18 mouse cellular contexts compared by ENCODE assay signal in genomic region chr15:31248882-31249281, GRCm38 (mm10). TPM values are rescaled to one million over a fixed set of nuclear protein-coding genes. Genes with fewer than 3 reads are reported as not detected.
DNase-seq lines count a peak whose midpoint lies in the region; ATAC-seq and TF ChIP-seq lines count a peak whose summit lies in the region.
"Had no signal": no experiment of that assay in that cellular context is flagged by ENCODE, and none has a peak within 500 bp of the region (broad histone marks: within the 10 kb centered on the region; RNA-seq: fewer than 3 reads in every experiment).

No protein-coding gene starts in this region.

- H3K9ac ChIP-seq in CH12.LX (ENCODE audit: insufficient read depth, low read depth) (0 out of 2 replicates have a peak overlapping the region, but pooled peaks have one; percentile 1), MEL (ENCODE audit: control insufficient read depth, low read depth, low read length, poor library complexity, severe bottlenecking) (no peak overlapping the region)
- H3K9ac ChIP-seq in embryonic facial prominence, embryonic 14.5 days (ENCODE audit: low read depth, low read length), result no peak overlapping the region
- H3K9ac ChIP-seq in limb, embryonic 14.5 days (ENCODE audit: low read depth, low read length, severe bottlenecking), result no peak overlapping the region; the same call in 1 of the 2 replicates
- H3K9ac ChIP-seq: forebrain, embryonic 13.5 days had no signal

- no peaks in the 10 kb centered on the region for H3K9me3 ChIP-seq in CH12.LX (replicated peaks; ENCODE audit: low read length)
- no peaks in the 10 kb centered on the region for H3K9me3 ChIP-seq in MEL (replicated peaks; ENCODE audit: insufficient read depth, low read length)
- no peaks in the 10 kb centered on the region for H3K9me3 ChIP-seq in embryonic facial prominence, embryonic 14.5 days (ENCODE audit: control insufficient read depth, low read length)
- no peaks in the 10 kb centered on the region for H3K9me3 ChIP-seq in limb, embryonic 14.5 days (ENCODE audit: control insufficient read depth, low read length)
- H3K9me3 ChIP-seq: forebrain, embryonic 13.5 days had no signal

- TF ChIP-seq POLR2A in CH12.LX (IDR thresholded peaks at IDR 0.05; ENCODE audit: low read depth, low read length) (no peak), MEL (IDR thresholded peaks at IDR 0.05; ENCODE audit: control insufficient read depth in 1 of 2, insufficient read depth in 1 of 2, low read depth in 1 of 2, low read length in 2 of 2, poor library complexity in 1 of 2) (no peak)
- TF ChIP-seq POLR2A in limb, embryonic 14.5 days (IDR thresholded peaks at IDR 0.05; ENCODE audit: borderline replicate concordance, extremely low read depth, insufficient read depth, insufficient read length), result no peak

- H3K79me2 ChIP-seq in CH12.LX (replicated peaks; ENCODE audit: control insufficient read depth, extremely low read depth, insufficient read depth, poor library complexity, severe bottlenecking) (no peaks in the 10 kb centered on the region), MEL (ENCODE audit: control insufficient read depth, insufficient read depth, low read length, poor library complexity) (no peaks in the 10 kb centered on the region)

- peaks cover 20 to 64% of the 10 kb centered on the region in 2 experiments for H3K4me1 ChIP-seq in CH12.LX (ENCODE audit: control insufficient read depth in 1 of 2, insufficient read depth in 2 of 2)
- no peaks in the 10 kb centered on the region for H3K4me1 ChIP-seq in MEL (ENCODE audit: control insufficient read depth in 1 of 2, insufficient read depth in 2 of 2, low read length in 2 of 2)
- H3K4me1 ChIP-seq in embryonic facial prominence, embryonic 14.5 days (ENCODE audit: control insufficient read depth, insufficient read depth, low read length), result peaks cover 32% of the 10 kb centered on the region
- peaks cover 41% of the 10 kb centered on the region for H3K4me1 ChIP-seq in limb, embryonic 14.5 days (ENCODE audit: control insufficient read depth, insufficient read depth, low read length)

- H3K4me3 ChIP-seq in CH12.LX (replicated peaks in 1 of 3; ENCODE audit: low read depth in 2 of 3, low read length in 2 of 3, poor library complexity in 1 of 3), result no peak overlapping the region
- no peak overlapping the region for H3K4me3 ChIP-seq in MEL (ENCODE audit: control insufficient read depth in 1 of 2, insufficient read depth in 1 of 2, low read depth in 2 of 2, low read length in 2 of 2)
- H3K4me3 ChIP-seq in embryonic facial prominence, embryonic 14.5 days (ENCODE audit: low read depth, low read length), result no peak overlapping the region
- H3K4me3 ChIP-seq in limb, embryonic 14.5 days (replicated peaks; ENCODE audit: low read length), result no peak overlapping the region
- H3K4me3 ChIP-seq: forebrain, embryonic 13.5 days; gastrocnemius, adult 2 months had no signal

- TF ChIP-seq EP300 in CH12.LX (IDR thresholded peaks at IDR 0.05; ENCODE audit: low read length), result no peak
- no peak for TF ChIP-seq EP300 in MEL (IDR thresholded peaks at IDR 0.05; ENCODE audit: low read depth in 1 of 2, low read length in 2 of 2)

- WGBS in embryonic facial prominence, embryonic 14.5 days, result 27% methylated on average over 7 of the region's 7 CpGs
- 37% methylated on average over 7 of the region's 7 CpGs for WGBS in limb, embryonic 14.5 days

- dilution Hi-C loops in CH12.LX (cut with MboI; ENCODE audit: extremely low pct_ligation_motif_present, extremely low pct_unique_long_range_greater_than_20kb, low sequenced_read_pairs), result no loop called here

- TF ChIP-seq RAD21 in CH12.LX (IDR thresholded peaks at IDR 0.05; ENCODE audit: low read depth, low read length), result no peak
- TF ChIP-seq RAD21 in MEL (IDR thresholded peaks at IDR 0.05; ENCODE audit: low read depth, low read length), result no peak

- H3K27me3 ChIP-seq in CH12.LX (replicated peaks), result no peaks in the 10 kb centered on the region
- H3K27me3 ChIP-seq in MEL (ENCODE audit: control insufficient read depth in 1 of 2, insufficient read depth in 2 of 2, low read length in 2 of 2), result no peaks in the 10 kb centered on the region
- no peaks in the 10 kb centered on the region for H3K27me3 ChIP-seq in embryonic facial prominence, embryonic 14.5 days (replicated peaks; ENCODE audit: control insufficient read depth, insufficient read depth, low read length)
- no peaks in the 10 kb centered on the region for H3K27me3 ChIP-seq in limb, embryonic 14.5 days (ENCODE audit: control insufficient read depth, insufficient read depth, low read length)
- H3K27me3 ChIP-seq: forebrain, embryonic 13.5 days; Patski had no signal

- in situ Hi-C loops in CH12.LX (cut with MboI; ENCODE audit: low pct_ligation_motif_present, low pct_unique_long_range_greater_than_20kb, low sequenced_read_pairs), result loop anchor here (5.0 kb wide), 1 partner anchor 82 kb away; no protein-coding TSS in a partner anchor

- no peak overlapping the region for H3K4me2 ChIP-seq in CH12.LX (ENCODE audit: insufficient read depth, low read depth, poor library complexity, severe bottlenecking)
- no peak overlapping the region for H3K4me2 ChIP-seq in embryonic facial prominence, embryonic 14.5 days (ENCODE audit: low read depth, low read length)
- no peak overlapping the region for H3K4me2 ChIP-seq in limb, embryonic 14.5 days (replicated peaks; ENCODE audit: low read depth, low read length, severe bottlenecking)
- H3K4me2 ChIP-seq: forebrain, embryonic 13.5 days had no signal

- peaks cover 0 to 55% of the 10 kb centered on the region in 2 experiments for H3K36me3 ChIP-seq in CH12.LX (replicated peaks in 1 of 2; ENCODE audit: control insufficient read depth in 1 of 2, insufficient read depth in 1 of 2, low read length in 1 of 2)
- peaks cover 0 to 2% of the 10 kb centered on the region in 2 experiments; a peak in 1 of 4 replicates for H3K36me3 ChIP-seq in MEL (ENCODE audit: control insufficient read depth in 1 of 2, insufficient read depth in 2 of 2, low read length in 2 of 2)
- H3K36me3 ChIP-seq in embryonic facial prominence, embryonic 14.5 days (ENCODE audit: control insufficient read depth, insufficient read depth, low read length), result no peaks in the 10 kb centered on the region; the same call in 1 of the 2 replicates
- no peaks in the 10 kb centered on the region for H3K36me3 ChIP-seq in limb, embryonic 14.5 days (ENCODE audit: control insufficient read depth, insufficient read depth, low read length)

- DNase-seq in CH12.LX (ENCODE audit: extremely low read depth), result no peak
- peak; percentile 37 for DNase-seq in MEL (ENCODE audit: low read depth, low spot score)
- peak; percentile 72 for DNase-seq in embryonic facial prominence, embryonic 14.5 days (ENCODE audit: low spot score)
- DNase-seq in limb, embryonic 14.5 days (ENCODE audit: low spot score), result peak; percentile 53
- no peak for DNase-seq in ovary, postnatal 10 days (ENCODE audit: low spot score)
- DNase-seq in right cerebral cortex, postnatal 25 days, result no peak
- no peak for DNase-seq in adrenal gland, adult (ENCODE audit: inconsistent age in 2 of 2, low spot score in 1 of 2)
- DNase-seq: cerebellum, adult 8-10 months; gastrocnemius, adult 2 months; heart, adult 18-20 months; kidney, adult 2 months; kidney, postnatal 25 days; lung, adult 18-20 months; lung, postnatal 36 days; right cerebral cortex, postnatal 4 days had no signal

- H3K27ac ChIP-seq in CH12.LX (ENCODE audit: insufficient read depth, low read depth), result no peak overlapping the region
- no peak overlapping the region for H3K27ac ChIP-seq in MEL (ENCODE audit: control insufficient read depth, low read depth, low read length)
- H3K27ac ChIP-seq in embryonic facial prominence, embryonic 14.5 days (replicated peaks; ENCODE audit: low read depth, low read length), result peak overlapping the region; percentile 76
- H3K27ac ChIP-seq in limb, embryonic 14.5 days (replicated peaks; ENCODE audit: low read depth, low read length), result peak overlapping the region; percentile 40
- H3K27ac ChIP-seq: forebrain, embryonic 13.5 days; gastrocnemius, adult 2 months had no signal

- ATAC-seq in embryonic facial prominence, embryonic 14.5 days (ENCODE audit: low read depth), result no peak
- ATAC-seq in limb, embryonic 14.5 days (ENCODE audit: low FRiP score, low read depth), result no peak
- ATAC-seq: forebrain, embryonic 13.5 days; midbrain, embryonic 16.5 days; Patski had no signal

- TF ChIP-seq CTCF in CH12.LX (conservative IDR thresholded peaks at IDR 0.05 in 1 of 2, IDR thresholded peaks at IDR 0.05 in 1 of 2; ENCODE audit: low read depth in 2 of 2, low read length in 2 of 2) (no peak), MEL (IDR thresholded peaks at IDR 0.05 in 2 of 3, conservative IDR thresholded peaks at IDR 0.05 in 1 of 3; ENCODE audit: control insufficient read depth in 1 of 3, insufficient read depth in 1 of 3, low read depth in 2 of 3, low read length in 3 of 3, poor library complexity in 1 of 3, severe bottlenecking in 1 of 3) (no peak)

TF ChIP-seq in CH12.LX, 34 proteins besides CTCF, POLR2A, EP300 and RAD21:
- TF ChIP-seq ETS1 (conservative IDR thresholded peaks at IDR 0.05; ENCODE audit: low read depth, low read length) (no peak), MAFK (IDR thresholded peaks at IDR 0.05; ENCODE audit: insufficient replicate concordance, low read length) (peak; percentile 98)

TF ChIP-seq in MEL, 35 proteins besides CTCF, POLR2A, EP300 and RAD21:
- TF ChIP-seq MYB (IDR thresholded peaks at IDR 0.05; ENCODE audit: low read depth, low read length), result no peak
- peak; percentile 89 for TF ChIP-seq MAFK (IDR thresholded peaks at IDR 0.05; ENCODE audit: borderline replicate concordance, low read depth, low read length)
- no peak for TF ChIP-seq BHLHE40 (IDR thresholded peaks at IDR 0.05; ENCODE audit: borderline replicate concordance, low read depth, low read length)

RNA-seq across cellular contexts. Expression of gene Dap, which starts 24.8 kb away (rescaled TPM):
- total RNA-seq in CH12.LX (2012; rRNA removed) (11.1 and 12.6 TPM in 2 replicates), CH12.LX (2014; rRNA removed) (12.2 and 15.1 TPM in 2 replicates), MEL (2012; rRNA removed) (17.8 and 18.0 TPM in 2 replicates)
- polyA plus RNA-seq in CH12.LX (2012; ENCODE audit: insufficient read length, low read depth) (50.2 and 69.8 TPM in 2 replicates), MEL (2012; ENCODE audit: insufficient read depth in 1 of 2, insufficient read length in 2 of 2, low read depth in 1 of 2, low replicate concordance in 2 of 2, missing spikeins in 1 of 2) (10 to 100 TPM in 1 of 2 experiments, not detected in 1; 72.6 TPM)
- 120 and 132 TPM in 2 replicates for polyA plus RNA-seq in embryonic facial prominence, embryonic 14.5 days (2014; fragmentation: Nextera tagmentation; extraction: Ambion mirVana)
- 90.1 and 96.5 TPM in 2 replicates for polyA plus RNA-seq in limb, embryonic 14.5 days (2012; rRNA removed)
- polyA plus RNA-seq in limb, embryonic 14.5 days (2014; fragmentation: Nextera tagmentation; extraction: Ambion mirVana), result 113 and 116 TPM in 2 replicates

Comparison
In these comparisons a context has a peak if more than half of its experiments do, and no peak if none do; other contexts are left out.
1. DNase-seq: peak in MEL (single experiment), embryonic facial prominence, embryonic 14.5 days (single experiment) and limb, embryonic 14.5 days (single experiment); none in CH12.LX (single experiment), ovary, postnatal 10 days (single experiment), right cerebral cortex, postnatal 25 days (single experiment) and adrenal gland, adult (0 of 2).
2. H3K27ac ChIP-seq: peak in embryonic facial prominence, embryonic 14.5 days (single experiment) and limb, embryonic 14.5 days (single experiment); none in CH12.LX (single experiment) and MEL (single experiment).
3. Of the 35 proteins assayed by ChIP-seq in both MEL and CH12.LX: peak only in MEL: none; only in CH12.LX: none; in both: MAFK; in neither: 34.